ENCODE assay signal across 8 mouse cellular contexts in genomic region chr10:80935698-80936097, GRCm38 (mm10). TPM values are rescaled to one million over a fixed set of nuclear protein-coding genes. Genes with fewer than 3 reads are reported as not detected.
DNase-seq lines count a peak whose midpoint lies in the region; ATAC-seq and TF ChIP-seq lines count a peak whose summit lies in the region.

No protein-coding gene starts in this region.

- H3K4me1 ChIP-seq in E14TG2a.4 (replicated peaks; ENCODE audit: low read depth, low read length): peaks cover 99% of the 10 kb centered on the region
- peaks cover 75% of the 10 kb centered on the region for H3K4me1 ChIP-seq in forebrain, embryonic 16.5 days (replicated peaks; ENCODE audit: control insufficient read depth, insufficient read depth, low read length)
- peaks cover 84% of the 10 kb centered on the region for H3K4me1 ChIP-seq in liver, postnatal 0 days (ENCODE audit: insufficient read depth)

- peaks cover 8% of the 10 kb centered on the region for H3K36me3 ChIP-seq in E14TG2a.4 (ENCODE audit: insufficient read depth, low read length)
- no peaks in the 10 kb centered on the region for H3K36me3 ChIP-seq in forebrain, embryonic 16.5 days (ENCODE audit: control insufficient read depth, insufficient read depth)
- H3K36me3 ChIP-seq in liver, postnatal 0 days (replicated peaks; ENCODE audit: insufficient read depth, low read length): no peaks in the 10 kb centered on the region

- TF ChIP-seq EP300 in liver, postnatal 0 days (IDR thresholded peaks at IDR 0.05; ENCODE audit: low read depth): no peak

- peak overlapping the region; percentile 32 for H3K4me2 ChIP-seq in forebrain, embryonic 16.5 days (ENCODE audit: low read length)
- H3K4me2 ChIP-seq in liver, postnatal 0 days (ENCODE audit: low read depth, low read length): peak overlapping the region; percentile 62

- DNase-seq in embryo, embryonic 11 days: peak; percentile 45
- no peak for DNase-seq in embryo, embryonic 9.5 days (ENCODE audit: extremely low spot score)
- DNase-seq in liver, postnatal 0 days: no peak
- DNase-seq in right cerebral cortex, postnatal 10 days (ENCODE audit: low spot score in 2 of 2): no peak
- no peak for DNase-seq in frontal cortex, postnatal 10 days (ENCODE audit: low spot score in 2 of 2)
- no peak for DNase-seq in adrenal gland, adult 8-10 months

- peaks cover 52% of the 10 kb centered on the region for H3K27me3 ChIP-seq in E14TG2a.4 (ENCODE audit: insufficient read depth, low read length)
- H3K27me3 ChIP-seq in forebrain, embryonic 16.5 days (replicated peaks; ENCODE audit: control insufficient read depth, insufficient read depth, low read length): peaks cover 38% of the 10 kb centered on the region
- H3K27me3 ChIP-seq in liver, postnatal 0 days (ENCODE audit: insufficient read depth, low read length): peaks cover 41% of the 10 kb centered on the region

- no peak overlapping the region for H3K27ac ChIP-seq in forebrain, embryonic 16.5 days (ENCODE audit: low read length)
- no peak overlapping the region for H3K27ac ChIP-seq in liver, postnatal 0 days (ENCODE audit: low read depth)

- H3K4me3 ChIP-seq in E14TG2a.4 (replicated peaks; ENCODE audit: low read length): peak overlapping the region; percentile 71
- no peak overlapping the region for H3K4me3 ChIP-seq in forebrain, embryonic 16.5 days (replicated peaks; ENCODE audit: low read length)
- no peak overlapping the region for H3K4me3 ChIP-seq in liver, postnatal 0 days (ENCODE audit: low read depth, low read length)

- H3K9me3 ChIP-seq in E14TG2a.4 (ENCODE audit: low read length): no peaks in the 10 kb centered on the region
- H3K9me3 ChIP-seq in forebrain, embryonic 16.5 days (ENCODE audit: control insufficient read depth, low read length): no peaks in the 10 kb centered on the region
- H3K9me3 ChIP-seq in liver, postnatal 0 days (ENCODE audit: low read length): no peaks in the 10 kb centered on the region

- no peak overlapping the region for H3K9ac ChIP-seq in forebrain, embryonic 16.5 days (replicated peaks; ENCODE audit: low read depth, low read length)
- H3K9ac ChIP-seq in liver, postnatal 0 days (replicated peaks): no peak overlapping the region

- WGBS in forebrain, embryonic 16.5 days: 3% methylated on average over 15 of the region's 17 CpGs
- WGBS in liver, postnatal 0 days (ENCODE audit: insufficient replicate concordance): 9% methylated on average over 17 of the region's 17 CpGs

- no peak for ATAC-seq in forebrain, embryonic 16.5 days
- no peak for ATAC-seq in liver, postnatal 0 days

- TF ChIP-seq CTCF in E14TG2a.4 (conservative IDR thresholded peaks at IDR 0.05; ENCODE audit: low read length): no peak
- no peak for TF ChIP-seq CTCF in liver, postnatal 0 days (IDR thresholded peaks at IDR 0.05; ENCODE audit: low read depth)

RNA-seq across cellular contexts. Expression of gene Gadd45b, which starts 5.8 kb away (rescaled TPM):
- 5.8 and 7.0 TPM in 2 replicates for polyA plus RNA-seq in forebrain, embryonic 16.5 days (2015; fragmentation: Nextera tagmentation; extraction: Ambion mirVana)
- 17.3 and 18.7 TPM in 2 replicates for polyA plus RNA-seq in liver, postnatal 0 days (2015; fragmentation: Nextera tagmentation; extraction: Ambion mirVana)
- total RNA-seq in adrenal gland, adult 8-10 months (2022): 100 to 1,000 TPM in 1 of 4 experiments, 10 to 100 TPM in 3; 17.5 to 112 (median 73.6) TPM

RNA-seq across cellular contexts. Expression of gene Lmnb2, which starts 17.7 kb away (rescaled TPM):
- 53.2 and 59.8 TPM in 2 replicates for polyA plus RNA-seq in forebrain, embryonic 16.5 days (2015; fragmentation: Nextera tagmentation; extraction: Ambion mirVana)
- polyA plus RNA-seq in liver, postnatal 0 days (2015; fragmentation: Nextera tagmentation; extraction: Ambion mirVana): 5.4 and 6.5 TPM in 2 replicates
- 10 to 100 TPM; 10.0 to 17.2 (median 15.2) TPM for total RNA-seq in adrenal gland, adult 8-10 months (2022)

RNA-seq across cellular contexts. Expression of gene Timm13, which starts 34.9 kb away (rescaled TPM):
- 298 and 299 TPM in 2 replicates for polyA plus RNA-seq in forebrain, embryonic 16.5 days (2015; fragmentation: Nextera tagmentation; extraction: Ambion mirVana)
- 242 and 244 TPM in 2 replicates for polyA plus RNA-seq in liver, postnatal 0 days (2015; fragmentation: Nextera tagmentation; extraction: Ambion mirVana)
- total RNA-seq in adrenal gland, adult 8-10 months (2022): 100 to 1,000 TPM; 154 to 235 (median 185) TPM
